Mouse (Mus musculus): ENCODE results near the gene Cnnm1.

The Cnnm1 gene

GRCm38 (mm10) chr19:43546337-43547117 lies 106.3 kb downstream of the Cnnm1 start:
- no peak for DNase-seq
